Mouse (Mus musculus) E14TG2a.4 (cell line): ENCODE results near the gene Rassf5.

Source experiments
- CTCF ChIP-seq: conservative IDR thresholded peaks from 2 replicates; pipeline ENCODE4 v1.5.1; 2014; ENCODE audit warnings: low read length
- NANOG ChIP-seq: IDR thresholded peaks from 2 replicates; pipeline ENCODE4 v1.6.1; 2014; ENCODE audit warnings: borderline replicate concordance, low read length, mixed read lengths
- POU5F1 ChIP-seq: IDR thresholded peaks from 2 replicates; pipeline ENCODE4 v1.6.1; 2014; ENCODE audit warnings: low read length, borderline replicate concordance

DNA sequence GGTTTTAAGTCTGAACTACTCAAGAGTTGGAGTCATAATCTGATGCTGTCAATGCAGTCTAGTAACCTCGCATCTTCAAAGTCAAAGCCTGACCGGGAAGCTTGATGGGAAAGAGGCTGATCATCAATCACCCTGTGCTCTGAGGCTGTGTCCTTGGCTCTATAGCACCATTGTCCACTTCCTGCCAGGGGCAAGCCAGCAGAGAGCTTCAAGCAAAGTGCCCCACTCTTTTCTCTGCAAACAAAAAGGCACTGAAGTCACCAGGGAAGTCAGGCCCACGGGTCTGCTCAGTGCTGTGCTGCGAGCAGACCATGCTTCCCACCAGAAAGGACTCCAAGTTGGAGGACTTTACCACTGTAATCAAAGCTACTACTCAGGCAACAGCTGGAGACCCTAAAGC is 67.8 kb downstream of the Rassf5 start:
- TF ChIP-seq CTCF (no peak), POU5F1 (no peak), NANOG (no peak)
